Mouse (Mus musculus) c-Kit-positive CD71-positive TER-119-positive erythroid progenitor cells, embryonic 14.5 days (primary cell): ENCODE measurements around the gene Gse1.

Experiments
- DNase-seq: peaks from one replicate; pipeline ENCODE4 v3.0.0-alpha.2; 2013; ENCODE audit warnings: low spot score

Gse1 gene

DNA sequence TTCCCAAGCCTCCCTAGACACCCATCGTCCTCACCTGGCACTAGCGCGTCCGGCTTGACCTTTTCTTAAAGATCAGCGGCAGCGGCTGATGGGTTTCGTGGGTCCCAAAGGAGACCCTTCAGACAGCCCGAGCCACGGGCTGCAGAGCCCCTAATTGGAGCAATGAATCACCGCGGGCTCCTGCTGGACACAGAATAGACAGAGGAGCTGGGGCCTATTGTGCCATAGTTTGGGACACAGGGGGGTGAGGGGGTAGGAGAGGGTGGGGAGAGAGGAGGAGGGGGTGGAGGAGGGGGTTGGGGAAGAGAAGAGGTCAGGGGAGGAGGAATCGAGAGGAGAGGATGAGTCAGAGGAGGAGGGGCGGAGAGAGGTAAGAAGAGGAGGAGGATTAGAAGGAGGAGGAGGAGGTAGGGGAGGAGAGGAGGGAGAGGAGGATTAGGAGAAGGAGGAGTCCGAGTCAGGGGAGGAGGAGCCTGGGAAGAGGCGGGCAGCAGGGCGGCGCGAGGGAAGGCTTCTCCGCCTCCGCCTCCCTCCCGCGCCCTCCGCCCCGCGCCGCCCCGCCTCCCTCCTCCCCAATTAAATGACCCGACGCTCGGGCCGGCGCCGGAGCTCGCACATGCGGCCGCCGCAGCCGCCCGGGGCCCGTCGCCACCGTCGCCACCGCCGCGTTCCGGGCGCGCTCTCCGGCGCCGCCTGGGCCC, at the start of gene Gse1:
Gene Gse1 (plus strand): TSS at position 566 of the 701 bp plus-strand sequence.
- peak; percentile 23 for DNase-seq

DNA sequence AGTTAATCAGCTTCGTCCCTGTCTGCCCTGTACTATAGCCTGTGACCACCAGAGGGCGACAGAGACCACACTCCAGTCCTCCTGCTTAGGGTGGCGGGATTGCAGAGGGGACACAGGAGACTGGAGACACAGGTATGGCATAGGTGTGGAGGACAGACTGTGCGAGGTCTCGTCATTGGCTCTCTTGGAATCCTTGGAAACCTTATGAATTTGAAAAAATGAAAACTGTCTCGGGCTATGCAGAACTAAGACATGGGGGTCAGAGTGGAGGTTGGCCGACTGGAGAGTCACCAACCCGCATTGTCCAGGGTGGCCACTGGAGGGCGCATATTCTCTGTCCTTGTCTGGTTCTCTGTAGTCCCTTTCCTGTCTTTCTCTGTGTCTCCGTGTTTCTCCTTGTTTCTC, 49.2 kb upstream of the Gse1 start:
- DNase-seq: peak; percentile 77

DNA sequence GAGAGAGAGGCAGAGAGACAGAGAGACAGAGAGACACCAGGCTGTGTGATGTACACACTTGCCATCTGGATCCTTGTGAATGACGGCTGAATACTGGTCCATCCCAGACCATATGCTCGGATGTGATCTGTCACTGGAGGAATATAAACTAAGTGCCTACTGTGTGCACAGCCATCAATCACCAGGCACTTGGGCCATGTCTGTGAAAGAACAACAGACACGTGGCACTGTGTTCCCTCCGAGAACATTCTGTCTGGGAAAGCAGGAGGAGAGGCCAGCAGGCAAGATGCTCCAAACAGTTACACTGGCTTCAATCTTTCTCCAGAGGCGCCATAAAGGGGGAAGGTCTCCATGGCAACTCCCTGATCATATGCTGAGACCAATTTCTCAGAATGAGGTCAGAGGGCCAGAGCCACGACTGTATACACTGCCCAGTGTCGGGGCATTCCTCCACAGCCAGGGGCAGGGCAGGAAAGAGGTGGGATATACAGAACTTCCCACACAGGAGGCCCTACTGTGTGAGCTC, 47.7 kb upstream of the Gse1 start:
- no peak for DNase-seq

DNA sequence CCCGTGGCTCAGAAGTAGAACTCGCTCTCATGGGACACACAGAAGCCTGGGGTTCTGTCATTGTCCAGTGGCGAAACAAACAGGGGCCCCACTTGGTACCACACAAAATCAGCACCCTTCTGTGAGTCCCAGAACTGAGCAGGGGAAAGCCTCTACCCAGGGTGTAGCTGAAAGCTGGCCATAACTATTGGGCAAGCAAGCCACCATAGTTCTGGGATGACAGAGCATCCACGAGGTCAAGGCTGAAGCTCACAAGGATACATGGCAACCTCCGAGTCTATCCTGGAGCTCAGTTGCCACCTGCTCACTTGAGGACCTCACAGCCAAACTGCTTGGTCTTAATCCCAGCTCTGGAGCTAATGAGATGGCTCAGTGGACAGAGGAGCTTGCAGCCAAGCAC, 47.0 kb upstream of the Gse1 start:
- no peak for DNase-seq

DNA sequence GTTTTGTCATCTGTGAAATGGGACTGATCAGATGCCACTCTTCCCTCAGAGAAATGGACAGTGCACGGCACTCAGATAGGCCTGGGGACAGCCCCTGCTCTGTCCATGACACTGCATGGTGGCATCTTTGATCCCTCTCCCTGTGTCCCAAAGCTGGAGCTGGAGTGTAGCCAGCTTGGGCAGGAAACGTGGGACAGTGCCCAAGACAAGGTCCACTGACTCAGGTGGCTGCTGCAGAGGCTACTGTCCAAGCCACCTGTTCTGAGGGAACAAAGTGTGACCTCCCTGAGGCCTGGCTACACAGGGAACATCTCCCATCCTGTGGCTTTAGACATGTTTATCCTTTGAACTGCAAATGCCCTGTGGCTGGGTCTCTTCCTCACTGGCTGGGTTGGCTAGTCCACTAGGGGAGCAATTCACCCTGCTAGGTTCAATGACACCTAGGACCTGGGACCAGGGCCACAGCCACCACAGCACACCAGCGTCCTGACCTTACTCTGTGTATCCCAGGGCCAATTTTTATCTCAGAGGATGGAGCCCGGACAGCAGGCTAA, 46.3 kb upstream of the Gse1 start:
- no peak for DNase-seq

DNA sequence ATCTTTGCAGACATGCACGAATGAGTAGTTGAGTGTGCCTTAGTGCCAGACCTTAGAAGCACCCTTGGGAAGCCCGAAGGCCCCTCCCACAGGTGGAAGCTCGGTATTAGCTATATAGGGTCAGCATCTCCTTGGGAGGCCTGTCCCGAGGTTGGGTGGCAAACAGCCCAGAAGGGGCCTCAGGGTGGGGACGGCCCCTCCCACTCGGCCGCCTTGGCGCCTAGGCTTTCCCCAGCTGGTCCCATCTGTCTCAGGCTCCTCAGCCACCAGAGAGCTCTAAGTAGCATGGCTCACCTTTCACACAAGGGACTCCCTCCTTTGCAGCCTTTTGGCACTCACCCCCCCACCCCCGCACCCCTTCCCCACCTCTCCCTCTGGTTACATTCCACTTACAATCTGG, 43.9 kb upstream of the Gse1 start:
- no peak for DNase-seq

DNA sequence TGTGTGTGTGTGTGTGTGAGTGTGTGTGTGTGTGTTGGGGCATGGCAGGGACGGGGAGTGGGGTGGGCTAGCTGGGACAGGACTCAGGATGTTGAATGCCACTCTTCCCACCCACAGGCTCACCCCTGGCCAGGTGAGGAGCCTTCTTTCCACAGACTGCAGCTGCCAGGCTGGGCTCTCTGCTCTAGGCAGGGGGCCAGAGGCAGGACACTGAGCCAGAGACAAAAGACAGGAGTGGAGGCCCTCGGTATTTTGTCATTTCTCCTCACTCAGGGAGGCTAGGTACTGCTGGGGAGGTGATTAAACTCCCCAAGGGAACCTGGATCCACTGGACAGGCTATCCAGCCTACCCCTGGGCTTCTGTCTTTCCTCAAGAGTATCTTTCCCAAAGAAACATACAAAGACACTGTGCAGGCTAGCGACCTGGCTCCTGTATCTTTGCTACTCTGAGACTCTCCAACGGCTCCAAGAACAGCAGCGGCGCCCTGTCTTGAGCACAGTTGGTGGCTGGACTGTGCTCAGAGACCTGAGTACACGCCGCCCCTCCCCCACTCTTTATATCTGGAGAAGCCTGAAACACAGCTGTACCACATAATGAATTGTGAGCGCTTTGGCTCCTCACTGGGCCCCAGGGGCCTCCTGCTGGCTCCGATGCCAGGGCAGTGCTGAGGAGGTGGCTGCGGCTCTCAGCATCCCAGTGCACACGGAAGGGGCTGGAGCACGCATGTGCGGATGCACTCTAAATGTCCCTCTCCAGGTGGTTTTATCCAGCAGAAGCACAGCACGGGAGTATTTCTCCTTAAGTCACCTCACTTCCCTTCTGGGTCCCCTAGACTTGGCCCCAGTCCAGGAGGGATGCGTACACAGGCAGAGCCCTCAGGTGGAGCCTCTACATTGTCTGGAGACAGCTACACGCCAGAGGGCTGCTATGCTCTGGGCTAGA, 43.1 kb upstream of the Gse1 start:
- DNase-seq: no peak

DNA sequence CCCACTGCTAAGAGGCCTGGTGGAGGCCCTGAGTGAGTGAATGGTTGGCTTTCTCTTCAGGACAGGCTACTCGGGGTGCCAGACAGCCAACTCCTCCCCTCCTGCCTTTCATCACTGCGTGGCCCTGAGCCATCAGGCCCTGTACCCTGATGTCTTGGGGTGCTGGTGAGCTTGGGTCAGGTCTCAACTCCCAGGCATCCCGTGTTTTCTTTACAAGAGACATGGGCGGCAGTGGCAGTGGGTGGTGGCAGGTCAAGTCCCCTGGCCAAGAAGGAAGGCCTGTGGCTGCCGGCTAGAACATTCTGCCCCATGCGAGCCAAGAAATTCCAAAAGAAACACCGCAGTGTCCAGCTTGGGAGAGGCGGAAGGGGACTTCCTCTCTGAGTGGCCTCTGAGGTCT, 41.8 kb upstream of the Gse1 start:
- no peak for DNase-seq

DNA sequence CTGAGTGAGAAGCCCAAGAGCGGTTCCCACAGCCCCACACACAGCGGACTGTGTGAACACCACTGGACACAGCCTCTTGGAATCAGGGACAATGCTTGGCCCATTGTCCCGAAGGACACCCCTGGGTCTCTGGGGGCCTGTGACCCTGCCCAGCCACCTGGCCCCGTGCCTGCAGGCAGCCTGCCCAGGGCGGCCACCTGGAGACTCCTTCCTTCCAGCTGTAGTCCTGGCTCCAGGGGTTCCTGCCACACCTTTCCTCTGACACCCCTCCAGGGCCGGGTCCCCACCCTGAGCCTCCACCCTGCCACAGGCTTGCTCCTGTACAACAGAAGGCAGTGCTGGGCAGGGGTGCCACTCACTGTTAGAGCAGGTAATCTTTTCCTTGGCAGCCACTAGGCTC, 39.7 kb upstream of the Gse1 start:
- DNase-seq: no peak

DNA sequence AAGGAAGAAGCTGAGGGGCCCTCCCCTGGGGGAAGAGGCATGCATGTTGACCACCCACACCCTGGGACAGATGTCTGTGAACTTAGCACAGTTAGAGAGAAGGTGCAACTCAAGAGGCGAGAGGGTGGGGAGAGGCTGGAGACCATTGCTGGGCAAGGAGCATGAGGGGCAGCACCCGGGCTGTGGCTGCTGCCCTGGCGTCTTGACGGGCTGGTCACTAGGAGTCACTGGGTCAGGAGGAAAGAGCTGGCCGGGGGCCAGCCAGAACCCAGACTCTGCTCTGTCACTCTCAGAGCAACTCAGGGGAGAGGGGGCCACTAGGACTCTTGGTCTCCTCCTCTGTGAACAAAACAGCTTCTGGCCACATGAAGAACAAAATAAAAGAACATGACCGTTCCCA, 38.8 kb upstream of the Gse1 start:
- DNase-seq: no peak

DNA sequence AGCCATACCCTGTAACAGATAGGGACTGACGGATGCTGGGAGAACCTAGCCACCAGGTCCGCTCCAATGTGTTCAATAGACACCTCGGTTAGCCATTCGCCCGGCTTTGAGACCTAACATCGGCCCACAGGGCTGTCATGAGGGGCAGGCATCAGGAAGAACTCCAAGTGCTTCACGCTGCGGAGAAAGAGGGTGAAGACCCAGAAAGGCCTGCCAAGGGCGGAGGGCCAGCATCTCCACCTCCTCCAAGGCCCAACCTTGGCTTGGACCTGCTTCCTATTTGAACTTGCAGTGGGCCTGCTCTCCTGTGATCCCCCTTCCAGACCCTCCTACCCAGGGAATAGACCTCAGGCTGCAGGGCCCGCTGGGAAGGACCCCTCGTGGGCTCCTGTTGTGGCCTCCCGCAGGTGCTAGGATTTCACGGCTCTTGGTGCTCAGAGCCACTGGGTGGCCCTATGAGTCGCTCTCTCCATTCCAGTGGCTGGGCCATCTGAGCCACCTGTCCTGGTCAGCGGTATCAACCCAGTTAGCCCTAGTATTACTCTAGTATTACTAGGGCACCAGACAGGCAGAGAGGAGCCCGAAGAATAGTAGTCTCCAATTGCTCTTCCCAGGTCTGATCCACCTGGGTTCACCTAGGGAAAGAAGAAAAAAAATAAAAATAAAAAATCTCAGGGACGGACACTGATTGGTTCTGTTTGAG, 38.0 kb upstream of the Gse1 start:
- no peak for DNase-seq

DNA sequence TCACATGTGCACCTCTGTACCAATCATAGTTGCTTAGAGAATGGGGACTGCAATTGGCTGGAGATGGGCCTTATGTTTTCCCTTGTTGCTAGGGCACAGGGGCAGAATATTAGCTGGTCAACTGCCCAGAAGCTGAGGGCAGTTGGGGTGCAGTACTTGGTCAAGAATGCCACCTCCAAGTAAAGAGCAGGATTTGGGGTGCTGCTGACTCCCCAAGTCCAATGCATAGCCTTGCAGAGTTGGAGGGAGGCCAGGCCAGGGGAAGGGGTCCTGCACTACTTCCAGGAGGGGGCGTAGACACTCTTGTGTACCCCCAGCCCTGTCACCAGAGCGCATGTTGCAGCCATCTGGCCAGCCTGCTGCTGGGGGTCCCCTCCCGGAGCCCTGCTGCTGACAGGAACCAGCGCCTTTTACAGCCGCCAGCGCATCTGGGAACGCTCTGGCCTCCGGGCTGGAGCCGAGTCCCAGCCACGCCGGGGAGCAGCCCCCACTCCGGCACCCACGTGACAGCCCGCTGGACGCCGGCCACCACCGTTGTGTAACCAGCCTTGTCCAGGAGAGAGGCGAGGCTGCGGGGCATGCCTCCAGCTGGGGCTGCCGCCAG, 37.3 kb upstream of the Gse1 start:
- DNase-seq: no peak

DNA sequence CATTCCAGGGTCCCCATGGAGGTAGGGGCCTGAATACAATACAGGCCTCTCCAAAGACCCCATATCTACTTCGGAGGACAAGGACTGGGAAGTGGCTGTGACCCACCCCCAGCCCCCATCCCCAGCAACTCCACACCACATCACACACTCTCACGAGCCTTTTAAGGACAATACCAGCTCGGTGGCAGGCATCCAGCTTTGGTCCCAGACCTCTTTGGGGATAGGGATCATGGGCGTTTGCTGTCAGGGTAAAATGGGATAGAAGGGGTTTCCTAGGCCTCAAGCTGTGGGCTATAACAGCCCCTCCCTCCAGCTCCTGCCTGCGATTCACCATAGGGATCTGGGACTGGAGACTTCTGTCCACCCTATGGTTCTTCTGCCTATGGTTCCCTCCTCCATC, 36.6 kb upstream of the Gse1 start:
- no peak for DNase-seq

DNA sequence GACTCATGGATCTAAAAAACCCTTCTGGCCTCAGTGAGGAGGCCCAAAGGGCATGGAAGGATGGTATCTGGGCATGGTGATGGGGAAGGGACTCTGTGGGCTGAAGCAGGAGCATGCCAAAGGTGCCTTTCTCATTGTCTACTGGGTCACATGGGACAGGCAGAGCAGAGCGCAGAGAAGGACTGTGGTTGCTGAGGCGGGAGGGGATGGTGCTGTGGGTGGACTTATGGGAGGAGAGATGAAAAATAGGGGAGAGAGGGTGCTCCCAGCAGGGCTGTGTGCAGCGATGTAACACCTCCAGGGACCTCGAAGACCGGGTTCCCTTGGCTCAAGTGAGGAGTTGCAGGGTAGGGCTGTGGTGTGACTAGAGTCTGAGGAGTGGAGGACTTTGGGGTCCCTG, 36.1 kb upstream of the Gse1 start:
- no peak for DNase-seq

DNA sequence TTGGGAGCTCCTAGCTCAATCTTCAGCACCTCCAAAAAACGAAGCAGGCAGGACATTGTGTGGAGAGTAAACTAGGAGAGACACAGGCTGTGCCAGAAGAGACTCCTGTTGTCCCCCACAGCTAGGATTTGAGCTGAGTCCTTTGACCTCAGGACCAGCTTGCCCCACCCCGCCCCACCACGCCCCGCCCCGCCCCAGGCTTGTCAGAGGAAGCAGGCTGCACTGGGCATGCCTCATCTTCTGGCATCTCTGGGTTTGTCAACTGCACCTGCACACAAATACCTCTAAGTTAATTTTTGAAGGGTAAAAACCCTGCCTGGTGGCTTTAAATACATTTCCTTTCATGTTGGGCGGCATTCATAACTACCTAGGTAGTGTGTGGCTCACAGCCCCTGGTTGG, 26.9 kb upstream of the Gse1 start:
- no peak for DNase-seq

DNA sequence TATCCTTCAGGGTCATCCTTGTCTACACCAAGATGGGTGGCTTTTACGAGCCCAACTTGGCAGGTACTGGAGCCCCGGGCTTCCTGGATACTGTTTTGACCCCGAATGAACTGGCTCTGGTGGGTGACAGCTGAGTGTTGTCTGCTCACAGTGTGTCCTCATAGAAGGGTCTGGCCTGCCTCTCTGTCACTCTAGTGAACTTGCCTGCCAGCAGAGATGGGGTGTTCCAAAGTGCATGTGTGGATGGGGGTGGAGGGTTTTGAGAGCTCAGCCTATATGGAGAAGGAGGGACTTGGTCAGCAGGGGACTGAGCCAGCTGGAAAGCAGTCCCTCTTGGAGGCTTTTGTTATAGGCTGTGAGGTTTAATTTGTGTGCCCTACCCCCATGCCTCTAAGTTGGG, 25.7 kb upstream of the Gse1 start:
- no peak for DNase-seq

DNA sequence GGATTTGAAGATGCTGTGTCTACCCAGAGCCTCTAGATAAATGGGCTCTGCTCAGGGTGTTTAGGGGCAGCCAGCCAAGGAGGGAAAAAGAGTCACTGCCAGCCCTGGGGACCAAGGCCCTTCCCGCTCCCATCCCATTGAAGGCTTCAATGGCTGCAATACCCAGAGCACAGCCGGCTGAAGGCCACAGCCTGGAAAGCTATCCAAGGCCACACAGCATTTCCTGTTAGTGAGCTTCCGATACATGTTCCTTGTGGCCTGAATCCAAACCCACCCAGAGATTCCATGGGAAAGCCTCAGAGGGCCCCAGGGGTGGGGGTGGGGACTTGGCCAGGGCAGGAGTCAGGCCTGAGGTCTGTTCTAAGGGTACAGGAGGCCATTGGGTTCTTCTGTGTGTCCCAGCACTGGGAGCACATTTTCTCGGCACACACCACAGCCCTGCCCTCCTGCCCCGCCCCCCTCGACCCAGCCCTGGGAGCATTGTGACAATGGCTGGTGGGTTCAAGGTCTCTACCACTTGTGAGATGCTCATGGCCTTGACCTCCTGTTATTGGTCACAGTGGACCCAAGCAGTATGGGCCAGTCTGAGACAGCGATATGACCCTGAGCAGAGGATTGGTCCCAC, 23.4 kb upstream of the Gse1 start:
- no peak for DNase-seq

DNA sequence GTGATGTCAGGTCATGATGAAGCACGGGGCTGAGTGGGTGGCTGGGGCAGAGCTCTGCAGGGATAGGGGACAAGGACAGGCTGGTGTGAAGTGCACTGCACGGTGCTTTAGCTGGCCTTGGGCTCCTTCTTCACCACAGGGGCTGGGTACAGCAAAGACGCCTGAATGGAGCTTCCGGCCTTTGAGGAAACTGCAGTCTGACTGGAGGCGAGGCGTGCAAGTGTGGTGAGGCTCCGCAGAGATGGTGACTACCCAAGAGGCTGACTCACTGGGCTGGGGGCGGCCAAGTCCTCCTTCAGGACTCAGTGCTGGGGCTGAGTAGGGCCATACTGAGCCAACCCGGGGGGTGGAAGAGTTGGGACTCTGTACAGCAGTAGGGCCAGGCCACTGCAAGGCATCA, 22.3 kb upstream of the Gse1 start:
- no peak for DNase-seq

DNA sequence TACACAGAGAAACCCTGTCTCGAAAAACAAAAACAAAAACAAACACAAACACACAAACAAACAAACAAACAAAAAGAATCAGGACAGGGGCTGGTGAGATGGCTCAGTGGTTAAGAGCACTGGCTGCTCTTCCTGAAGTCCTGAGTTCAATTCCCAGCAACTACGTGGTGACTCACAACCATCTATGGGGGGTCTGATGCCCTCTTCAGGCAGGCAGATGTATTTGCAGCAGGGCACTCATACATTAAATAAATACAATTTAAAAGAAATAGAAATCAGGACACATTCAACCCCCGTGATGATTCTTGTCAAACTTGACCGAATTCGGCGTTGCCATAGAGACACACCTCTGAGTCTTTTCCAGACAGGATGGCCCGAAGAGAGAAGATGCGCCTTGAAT, 20.9 kb upstream of the Gse1 start:
- DNase-seq: no peak

DNA sequence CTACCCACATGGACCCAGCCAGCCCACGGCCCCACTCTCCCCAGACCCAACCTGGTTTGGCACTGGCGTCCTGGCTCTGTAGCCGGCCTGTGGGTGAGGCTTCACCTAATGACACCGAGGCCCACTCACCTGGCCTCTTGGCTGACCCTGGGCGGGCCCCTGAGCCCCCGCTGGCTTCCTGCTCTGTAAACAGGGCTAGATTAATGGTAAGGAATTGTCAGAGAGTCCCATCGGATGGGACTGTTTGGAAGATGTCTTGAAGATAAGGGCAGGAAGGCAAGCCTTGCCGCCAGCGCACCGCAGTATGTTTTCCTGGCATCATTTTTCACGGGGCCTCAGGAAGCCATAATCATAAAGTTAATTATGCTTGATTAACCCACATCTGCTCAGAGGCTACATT, 20.1 kb upstream of the Gse1 start:
- no peak for DNase-seq

DNA sequence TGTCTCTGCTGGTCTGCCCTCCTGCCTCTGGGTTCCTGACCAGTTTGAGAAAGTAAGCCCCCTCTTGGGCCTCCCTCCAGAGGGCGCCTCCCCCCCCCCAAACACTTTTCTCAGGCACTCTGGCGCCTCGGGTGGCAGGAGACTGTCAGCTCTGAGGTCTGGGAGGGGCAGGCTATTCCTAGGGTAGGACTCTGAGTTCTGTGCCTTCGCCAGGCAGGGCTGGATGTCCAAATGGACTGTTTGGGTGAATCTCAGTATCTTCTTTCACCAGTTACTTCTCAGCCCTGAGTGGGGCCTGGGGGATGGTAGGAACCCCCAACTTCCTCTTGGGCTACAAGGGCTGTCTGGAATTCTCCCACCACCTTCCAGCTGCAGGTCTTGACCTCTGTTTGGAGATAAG, 16.9 kb upstream of the Gse1 start:
- no peak for DNase-seq
